Mouse (Mus musculus): Measurements from ENCODE around the gene Shisa7.
"Not testable (repeated sequence)": the region's sequence is repeated elsewhere in the genome, so short reads cannot be mapped to it uniquely, and the experiment has no call there.

Shisa7 gene

DNA sequence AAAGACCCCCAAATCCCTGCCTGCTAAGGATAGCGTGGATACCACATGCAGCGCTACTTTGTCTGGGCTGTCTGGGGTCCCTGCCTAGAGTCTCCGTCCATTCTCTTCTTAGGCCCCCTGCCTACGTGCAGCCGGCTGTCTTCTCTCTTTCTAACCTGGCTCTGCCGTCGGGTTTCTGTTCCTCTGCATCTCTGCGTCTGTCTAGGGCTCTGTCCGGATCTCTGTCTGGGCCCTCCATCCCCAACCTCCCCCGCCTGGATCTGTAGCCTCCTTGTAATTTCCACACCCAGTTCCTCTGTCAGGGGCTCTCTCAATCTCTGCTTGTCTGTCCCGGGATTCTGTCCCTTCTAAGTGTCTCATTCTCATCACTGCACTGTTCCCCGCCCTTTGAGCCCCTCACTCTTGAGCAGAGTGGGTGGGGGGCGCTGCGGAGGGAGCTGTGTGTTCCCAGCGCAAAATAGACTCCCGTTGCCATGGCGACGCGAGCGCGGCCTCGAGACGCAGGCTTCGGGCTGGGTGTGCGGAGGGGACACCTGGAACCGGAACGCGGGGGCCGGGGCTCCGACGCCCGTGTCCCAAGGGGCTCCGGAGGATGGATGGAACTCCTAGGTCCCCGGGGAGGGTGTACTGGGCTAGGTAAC, 772 bp downstream of the Shisa7 start:
- DNase-seq = peak; percentile 37 to 38

GRCm38 (mm10) chr7:4842634-4843131, 1.8 kb downstream of the Shisa7 start:
- DNase-seq = peak; percentile 40 to 56

GRCm38 (mm10) chr7:4842077-4842476, 2.4 kb downstream of the Shisa7 start:
- DNase-seq = no peak

GRCm38 (mm10) chr7:4837639-4838038, 6.9 kb downstream of the Shisa7 start:
- no peak for DNase-seq

GRCm38 (mm10) chr7:4836351-4836792, 8.1 kb downstream of the Shisa7 start:
- peak; percentile 78 to 87 for DNase-seq

GRCm38 (mm10) chr7:4835631-4836327, 8.7 kb downstream of the Shisa7 start:
- peak in 1 of 2 experiments; percentile 39 for DNase-seq

- DNase-seq = peak in 1 of 2 experiments; percentile 13
These were observed 14.0 kb downstream of the Shisa7 start for GRCm38 (mm10) chr7:4830476-4830875.

DNA sequence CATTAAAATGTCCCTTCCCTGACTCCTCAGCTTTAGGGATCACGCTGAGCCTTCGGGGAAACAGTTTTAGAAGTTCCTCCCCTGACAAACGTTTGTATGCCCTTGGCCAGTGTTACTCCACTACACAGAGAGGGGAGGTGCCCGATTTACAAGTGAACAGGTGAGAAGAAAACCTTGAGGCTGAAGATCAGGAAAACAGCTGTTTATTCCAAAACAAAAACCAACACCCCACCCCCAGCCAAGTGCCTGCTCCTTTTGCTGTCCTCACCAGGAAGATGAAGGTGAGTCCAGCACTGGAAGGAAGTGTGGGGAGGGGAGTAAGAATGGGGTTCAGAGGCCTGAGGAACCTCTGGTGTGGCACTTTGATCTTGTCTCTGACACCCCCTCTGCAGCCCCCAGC, 19.1 kb downstream of the Shisa7 start:
- DNase-seq = no peak

- peak in 1 of 2 experiments; percentile 46 for DNase-seq
These were observed 22.2 kb downstream of the Shisa7 start for GRCm38 (mm10) chr7:4822162-4822907.

DNA sequence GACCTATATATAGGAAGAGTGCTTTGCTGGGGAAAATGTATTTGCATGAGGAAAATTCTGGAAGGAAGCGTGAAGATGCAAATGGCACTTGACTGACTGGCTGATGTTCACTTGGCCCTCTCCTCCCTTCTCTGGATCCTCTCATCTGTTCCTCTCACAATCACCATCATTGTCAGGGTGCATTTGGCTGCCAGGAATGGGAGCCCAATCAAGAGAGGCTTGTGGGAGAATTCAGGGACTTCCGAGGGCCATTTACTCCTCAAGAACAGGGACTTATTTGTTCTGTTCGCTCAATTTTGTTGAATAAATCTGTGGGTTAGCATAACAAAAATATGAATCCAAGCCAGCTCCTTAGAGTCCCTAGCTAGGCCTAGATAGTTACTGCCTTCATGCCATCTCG, 22.8 kb downstream of the Shisa7 start:
- DNase-seq = no peak

DNA sequence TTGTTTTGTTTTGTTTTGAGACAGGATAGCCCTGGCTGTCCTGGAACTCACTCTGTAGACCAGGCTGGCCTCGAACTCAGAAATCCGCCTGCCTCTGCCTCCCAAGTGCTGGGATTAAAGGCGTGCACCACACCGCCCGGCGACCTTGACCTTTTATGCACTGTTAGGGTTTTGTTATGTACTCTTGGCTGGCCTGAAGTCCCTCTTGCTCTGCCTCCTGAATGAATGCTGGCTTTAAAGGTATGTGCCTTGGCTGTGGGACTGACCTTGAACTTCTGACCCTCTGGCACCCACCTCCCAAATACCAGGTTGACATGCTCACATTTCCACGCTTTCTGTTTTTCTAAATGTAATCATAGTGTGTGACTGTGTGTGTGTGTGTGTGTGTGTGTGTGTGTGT, 23.6 kb downstream of the Shisa7 start:
- DNase-seq = not testable (repeated sequence)

DNA sequence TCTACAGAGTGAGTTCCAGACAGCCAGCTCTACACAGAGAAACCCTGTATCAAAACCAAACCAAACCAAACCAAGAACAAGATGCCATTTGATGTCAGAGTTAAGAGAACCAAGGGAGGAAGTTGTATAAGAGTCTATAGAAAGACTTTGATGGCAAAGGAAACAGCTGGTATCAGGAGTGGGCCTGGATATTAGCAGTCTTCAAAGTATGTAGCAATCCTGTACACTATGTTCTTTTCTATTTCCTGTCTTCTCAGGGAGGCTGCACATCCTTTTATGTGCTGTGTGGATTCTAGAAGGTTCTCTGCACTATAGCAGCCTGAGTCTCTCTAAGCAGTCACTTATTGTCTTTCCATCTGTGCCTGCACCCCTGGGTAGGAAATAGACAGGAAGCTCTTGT, 27.9 kb downstream of the Shisa7 start:
- DNase-seq = no peak

DNA sequence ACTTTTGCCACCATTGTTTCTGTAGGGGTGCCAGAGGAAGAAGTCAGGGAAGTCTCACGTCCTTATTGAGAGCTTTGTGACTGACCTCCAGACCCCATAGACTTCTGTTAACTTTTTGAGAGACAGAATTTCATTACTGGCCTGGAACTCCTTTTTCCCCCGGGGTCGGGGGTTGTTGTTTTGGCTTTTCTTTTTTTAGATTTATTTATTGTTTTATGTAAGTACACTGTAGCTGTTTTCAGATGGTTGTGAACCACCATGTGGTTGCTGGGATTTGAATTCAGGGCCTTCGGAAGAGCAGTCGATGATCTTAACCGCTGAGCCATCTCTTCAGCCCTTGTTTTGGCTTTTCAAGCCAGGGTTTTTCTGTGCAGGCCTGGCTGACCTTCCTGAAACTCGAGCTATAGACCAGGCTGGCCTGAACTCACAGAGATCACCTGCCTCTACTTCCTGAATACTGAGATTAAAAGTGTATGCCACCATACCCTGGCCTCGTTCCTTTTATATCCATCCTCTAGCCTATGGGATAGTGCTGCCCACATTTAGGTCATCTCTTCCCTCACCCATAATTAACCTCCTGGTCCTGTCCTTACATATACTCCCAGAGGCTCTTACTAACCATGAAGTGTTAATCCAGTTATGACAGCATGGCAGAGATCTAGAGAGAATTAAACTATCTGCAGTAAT, 31.2 kb downstream of the Shisa7 start:
- no peak for DNase-seq

- DNase-seq = peak; percentile 99
These were observed 32.0 kb downstream of the Shisa7 start, which contains the start of gene Ube2s for GRCm38 (mm10) chr7:4812303-4813104. Gene Ube2s, minus strand, starts transcription at chr7:4812590.

GRCm38 (mm10) chr7:4811842-4812302, 32.6 kb downstream of the Shisa7 start:
- no peak for DNase-seq

GRCm38 (mm10) chr7:4811131-4811530, 33.4 kb downstream of the Shisa7 start:
- DNase-seq = not testable (repeated sequence)

- peak in 1 of 2 experiments; percentile 23 for DNase-seq
These were observed 37.8 kb downstream of the Shisa7 start for GRCm38 (mm10) chr7:4806716-4807115.

- DNase-seq = no peak
These were observed 42.2 kb downstream of the Shisa7 start for GRCm38 (mm10) chr7:4802247-4802646.

DNA sequence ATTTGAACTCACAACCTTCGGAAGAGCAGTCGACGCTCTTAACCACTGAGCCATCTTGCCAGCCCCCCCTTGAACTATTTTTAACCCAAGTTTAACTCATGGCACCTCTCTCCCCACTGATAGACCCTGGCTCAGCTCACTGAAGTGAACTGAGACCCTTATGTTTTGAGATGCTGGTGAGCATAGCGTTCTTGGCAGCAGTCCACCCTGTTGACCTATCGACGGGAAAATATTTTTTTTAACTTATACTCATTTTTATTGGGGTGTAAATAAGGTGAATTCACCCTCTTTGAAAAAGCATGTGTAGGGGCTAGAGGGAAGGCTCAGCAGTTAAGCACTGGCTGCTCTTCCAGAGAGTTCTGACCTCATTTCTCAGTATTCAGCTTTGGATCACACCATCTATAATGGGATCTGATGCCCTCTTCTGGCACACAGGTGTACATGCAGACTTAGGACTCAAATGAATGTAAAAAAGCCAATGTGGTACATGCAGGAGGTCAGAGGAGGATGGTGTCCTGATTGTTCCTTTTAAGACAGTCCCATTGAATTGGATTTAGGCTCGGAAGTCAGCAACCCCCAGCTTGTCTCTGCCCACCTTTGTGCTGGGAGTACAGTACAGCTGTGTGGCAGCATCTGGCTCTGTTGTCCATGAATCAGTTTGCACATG, 48.6 kb downstream of the Shisa7 start:
- DNase-seq = peak in 1 of 2 experiments; percentile 32

GRCm38 (mm10) chr7:4794631-4795168, 49.8 kb downstream of the Shisa7 start:
- DNase-seq = no peak

- no peak for DNase-seq
These were observed 50.8 kb downstream of the Shisa7 start for GRCm38 (mm10) chr7:4793674-4794073.
